Mouse (Mus musculus): ENCODE measurements around the gene Il17ra.

DNA sequence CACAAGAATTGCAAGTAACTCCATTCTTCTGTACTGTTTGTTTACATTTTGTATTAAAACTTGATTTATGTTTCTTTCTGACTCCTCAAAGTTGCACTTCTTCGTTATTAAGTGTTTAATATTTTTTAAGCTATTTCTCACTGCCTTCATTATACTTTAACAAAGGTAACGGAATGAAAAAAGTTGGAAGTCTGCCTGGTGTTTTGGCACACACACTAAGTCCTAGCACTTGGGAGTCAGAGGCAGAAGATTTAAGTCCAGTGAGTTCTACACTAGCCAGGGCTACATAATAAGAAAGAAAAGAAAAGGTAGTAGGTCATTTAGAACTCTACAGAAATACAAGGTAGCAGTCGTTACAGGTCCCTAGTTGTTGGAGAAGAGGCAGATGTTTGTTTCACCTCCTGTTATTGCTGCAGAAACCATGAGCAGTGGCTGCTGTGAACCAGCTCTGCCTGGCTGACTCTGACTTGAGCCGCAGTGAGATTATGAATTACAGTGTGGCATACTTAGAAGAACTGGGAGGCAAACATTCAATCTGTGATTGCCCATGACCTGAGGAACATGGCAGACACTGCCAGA, 20.8 kb upstream of the Il17ra start:
- TF ChIP-seq EP300 (IDR thresholded peaks at IDR 0.05; ENCODE audit: low read depth), result no peak
- TF ChIP-seq CTCF (IDR thresholded peaks at IDR 0.05; ENCODE audit: low read depth), result no peak

Measured in liver, postnatal 0 days (tissue).